Mouse (Mus musculus) kidney, embryonic 14.5 days (tissue): ENCODE measurements around the gene Gprc5c. TPM values are rescaled to one million over a fixed set of nuclear protein-coding genes. Genes with fewer than 3 reads are reported as not detected.
A peak's percentile ranks its signal among the peaks of the same experiment; 100 is the strongest.

Experiments
- ATAC-seq: fragments of 200-750 bp; cut with Nextera tagmentation; 2 replicates; pipeline ENCODE4 v1.8.0; 2017; ENCODE audit warnings: moderate number of reproducible peaks, mild to moderate bottlenecking, moderate TSS enrichment, moderate library complexity; ENCODE audit not compliant: low FRiP score, low TSS enrichment
- H3K27ac ChIP-seq: fragments of 300-500 bp; sonication (generic); 2 replicates; pipeline ENCODE4 v1.5.1; 2014; ENCODE audit warnings: low read depth, mild to moderate bottlenecking, low read length, moderate library complexity, mixed read lengths
- H3K27me3 ChIP-seq: fragments of 300-500 bp; sonication (generic); 2 replicates; pipeline ENCODE4 v1.6.1; 2014; ENCODE audit warnings: mild to moderate bottlenecking, low read length; ENCODE audit not compliant: control insufficient read depth, insufficient read depth
- H3K36me3 ChIP-seq: fragments of 300-500 bp; sonication (generic); 2 replicates; pipeline ENCODE4 v1.6.1; 2014; ENCODE audit warnings: low read length, mixed read lengths; ENCODE audit not compliant: control insufficient read depth, insufficient read depth
- H3K4me1 ChIP-seq: fragments of 300-500 bp; sonication (generic); 2 replicates; pipeline ENCODE4 v1.6.1; 2014; ENCODE audit warnings: low read length, mixed read lengths; ENCODE audit not compliant: control insufficient read depth, insufficient read depth
- H3K4me2 ChIP-seq: fragments of 300-500 bp; sonication (generic); replicated peaks from 2 replicates; pipeline ENCODE4 v1.6.1; 2014; ENCODE audit warnings: low read depth, mild to moderate bottlenecking, low read length
- H3K4me3 ChIP-seq: fragments of 300-500 bp; sonication (generic); 2 replicates; pipeline ENCODE4 v1.5.1; 2014; ENCODE audit warnings: mild to moderate bottlenecking, low read length
- H3K9ac ChIP-seq: fragments of 300-500 bp; sonication (generic); 2 replicates; pipeline ENCODE4 v1.6.1; 2014; ENCODE audit warnings: low read depth, mild to moderate bottlenecking, low read length, moderate library complexity
- H3K9me3 ChIP-seq: fragments of 300-500 bp; sonication (generic); 2 replicates; pipeline ENCODE4 v1.6.1; 2016; ENCODE audit warnings: low read length; ENCODE audit not compliant: control insufficient read depth
- WGBS: fragments of 180-500 bp; shearing (Covaris S2); extraction: QIAGEN DNeasy Blood & Tissue Kit; methylation state at CpG from one replicate; pipeline ENCODE4 v1.1.7; 2014; 5-methylcytosine and 5-hydroxymethylcytosine counted together
- polyA plus RNA-seq: library from polyadenylated mRNA; unstranded; fragments of >200 nt; fragmentation: Nextera tagmentation; extraction: Ambion mirVana; gene quantifications from 2 replicates; pipeline ENCODE4 v1.2.1, GENCODE M21; 2014

Gene Gprc5c
- polyA plus RNA-seq, 1 experiment from 2014 or later = 105 TPM

GRCm38 (mm10) chr11:114826686-114827085 is 24.3 kb upstream of the Gprc5c start:
- Histone ChIP-seq H3K4me1 (peaks cover 34% of the 10 kb centered on the region), H3K9me3 (no peaks in the 10 kb centered on the region), H3K4me3 (no peak overlapping the region), H3K36me3 (no peaks in the 10 kb centered on the region), H3K27me3 (no peaks in the 10 kb centered on the region), H3K9ac (no peak overlapping the region), H3K4me2 (no peak overlapping the region), H3K27ac (peak overlapping the region; percentile 37; the same call in 1 of the 2 replicates)
- ATAC-seq = no peak
- 39% methylated on average over 5 of the region's 5 CpGs for WGBS

GRCm38 (mm10) chr11:114829499-114830432 is 21.2 kb upstream of the Gprc5c start:
- H3K9ac ChIP-seq = peak overlapping the region; percentile 62
- H3K4me1 ChIP-seq = peaks cover 29% of the 10 kb centered on the region
- H3K4me3 ChIP-seq = peak overlapping the region; percentile 14
- no peaks in the 10 kb centered on the region for H3K36me3 ChIP-seq
- peak; percentile 93 for ATAC-seq
- peak overlapping the region; percentile 94 for H3K27ac ChIP-seq
- H3K4me2 ChIP-seq = peak overlapping the region; percentile 49
- 6% methylated on average over 24 of the region's 24 CpGs for WGBS
- no peaks in the 10 kb centered on the region for H3K9me3 ChIP-seq
- no peaks in the 10 kb centered on the region for H3K27me3 ChIP-seq

- peak overlapping the region; percentile 49 for H3K4me2 ChIP-seq
- 13% methylated on average over 8 of the region's 8 CpGs for WGBS
- ATAC-seq = peak; percentile 52
- H3K4me1 ChIP-seq = peaks cover 29% of the 10 kb centered on the region
- no peaks in the 10 kb centered on the region for H3K27me3 ChIP-seq
- peak overlapping the region; percentile 94 for H3K27ac ChIP-seq
- no peaks in the 10 kb centered on the region for H3K9me3 ChIP-seq
- no peak overlapping the region for H3K9ac ChIP-seq
- H3K4me3 ChIP-seq = no peak overlapping the region
- no peaks in the 10 kb centered on the region for H3K36me3 ChIP-seq
Observed at GRCm38 (mm10) chr11:114830433-114830773, 20.5 kb upstream of the Gprc5c start.

GRCm38 (mm10) chr11:114833166-114833565 is 17.8 kb upstream of the Gprc5c start:
- no peak for ATAC-seq
- peaks cover 35% of the 10 kb centered on the region for H3K4me1 ChIP-seq
- no peak overlapping the region for H3K9ac ChIP-seq
- H3K36me3 ChIP-seq = no peaks in the 10 kb centered on the region
- H3K27ac ChIP-seq = no peak overlapping the region
- H3K4me2 ChIP-seq = no peak overlapping the region
- no peaks in the 10 kb centered on the region for H3K27me3 ChIP-seq
- H3K9me3 ChIP-seq = no peaks in the 10 kb centered on the region
- WGBS = 59% methylated on average over 5 of the region's 5 CpGs
- no peak overlapping the region for H3K4me3 ChIP-seq

- H3K4me2 ChIP-seq = no peak overlapping the region
Observed at GRCm38 (mm10) chr11:114843818-114844463, 7.0 kb upstream of the Gprc5c start.

GRCm38 (mm10) chr11:114844464-114845220 is 6.3 kb upstream of the Gprc5c start:
- H3K4me2 ChIP-seq = no peak overlapping the region
- no peak overlapping the region for H3K4me3 ChIP-seq
- WGBS = 39% methylated on average over 7 of the region's 7 CpGs
- H3K9me3 ChIP-seq = peaks cover 3% of the 10 kb centered on the region; the same call in 1 of the 2 replicates
- peak; percentile 65 for ATAC-seq
- H3K9ac ChIP-seq = peak overlapping the region; percentile 34
- no peaks in the 10 kb centered on the region for H3K36me3 ChIP-seq
- no peaks in the 10 kb centered on the region for H3K27me3 ChIP-seq
- peaks cover 34% of the 10 kb centered on the region for H3K4me1 ChIP-seq
- H3K27ac ChIP-seq = peak overlapping the region; percentile 89

More at GRCm38 (mm10) chr11:114843818-114844463, 7.0 kb upstream of the Gprc5c start:
- Histone ChIP-seq H3K36me3 (no peaks in the 10 kb centered on the region), H3K4me3 (no peak overlapping the region), H3K4me1 (peaks cover 27% of the 10 kb centered on the region), H3K27ac (peak overlapping the region; percentile 89), H3K9me3 (peaks cover 3% of the 10 kb centered on the region; the same call in 1 of the 2 replicates), H3K9ac (peak overlapping the region; percentile 34), H3K27me3 (no peaks in the 10 kb centered on the region)
- 2% methylated on average over 8 of the region's 8 CpGs for WGBS
- peak; percentile 68 for ATAC-seq

GRCm38 (mm10) chr11:114846336-114846735 is 4.6 kb upstream of the Gprc5c start:
- Histone ChIP-seq H3K4me2 (no peak overlapping the region), H3K9me3 (peaks cover 2% of the 10 kb centered on the region; the same call in 1 of the 2 replicates), H3K9ac (no peak overlapping the region), H3K36me3 (no peaks in the 10 kb centered on the region), H3K4me3 (no peak overlapping the region), H3K27ac (peak overlapping the region; percentile 73), H3K27me3 (no peaks in the 10 kb centered on the region), H3K4me1 (peaks cover 45% of the 10 kb centered on the region)
- 70% methylated on average over 4 of the region's 4 CpGs for whole genome bisulfite sequencing
- ATAC-seq = no peak

GRCm38 (mm10) chr11:114847008-114847407 is 3.9 kb upstream of the Gprc5c start:
- no peaks in the 10 kb centered on the region for H3K27me3 ChIP-seq

More at GRCm38 (mm10) chr11:114847008-114847407, 3.9 kb upstream of the Gprc5c start:
- no peaks in the 10 kb centered on the region for H3K9me3 ChIP-seq
- H3K27ac ChIP-seq = peak overlapping the region; percentile 73
- no peak overlapping the region for H3K4me3 ChIP-seq
- no peak overlapping the region for H3K4me2 ChIP-seq
- H3K36me3 ChIP-seq = no peaks in the 10 kb centered on the region
- no peak for ATAC-seq
- peaks cover 45% of the 10 kb centered on the region for H3K4me1 ChIP-seq
- no peak overlapping the region for H3K9ac ChIP-seq
- 46% methylated on average over 5 of the region's 5 CpGs for WGBS
